Mouse (Mus musculus) stomach, embryonic 16.5 days (tissue): ENCODE measurements around the gene Hist2h2aa2. TPM values are rescaled to one million over a fixed set of nuclear protein-coding genes. Genes with fewer than 3 reads are reported as not detected.
"Not testable (repeated sequence)": the region's sequence is repeated elsewhere in the genome, so short reads cannot be mapped to it uniquely, and the experiment has no call there.

Experiments used
- ATAC-seq: fragments of 200-750 bp; cut with Nextera tagmentation; 2 replicates; pipeline ENCODE4 v1.8.0; 2017; ENCODE audit warnings: moderate number of reproducible peaks, moderate TSS enrichment; ENCODE audit not compliant: insufficient read depth, low FRiP score
- H3K27ac ChIP-seq: fragments of 300-500 bp; sonication (generic); 2 replicates; pipeline ENCODE4 v1.5.1; 2014; ENCODE audit warnings: low read length
- H3K27me3 ChIP-seq: fragments of 300-500 bp; sonication (generic); 2 replicates; pipeline ENCODE4 v1.6.1; 2014; ENCODE audit warnings: low read length, control low read depth, mixed read lengths; ENCODE audit not compliant: control insufficient read depth, insufficient read depth
- H3K36me3 ChIP-seq: fragments of 300-500 bp; sonication (generic); 2 replicates; pipeline ENCODE4 v1.6.1; 2014; ENCODE audit warnings: low read length; ENCODE audit not compliant: control insufficient read depth, insufficient read depth
- H3K4me1 ChIP-seq: fragments of 300-500 bp; sonication (generic); 2 replicates; pipeline ENCODE4 v1.6.1; 2014; ENCODE audit warnings: low read length, control low read depth, mixed read lengths; ENCODE audit not compliant: control insufficient read depth, insufficient read depth
- H3K4me2 ChIP-seq: fragments of 300-500 bp; sonication (generic); 2 replicates; pipeline ENCODE4 v1.6.1; 2014; ENCODE audit warnings: low read depth, low read length, mixed read lengths
- H3K4me3 ChIP-seq: fragments of 300-500 bp; sonication (generic); replicated peaks from 2 replicates; pipeline ENCODE4 v1.5.1; 2014; ENCODE audit warnings: mild to moderate bottlenecking, low read length
- H3K9ac ChIP-seq: fragments of 300-500 bp; sonication (generic); 2 replicates; pipeline ENCODE4 v1.6.1; 2014; ENCODE audit warnings: low read length
- H3K9me3 ChIP-seq: fragments of 300-500 bp; sonication (generic); replicated peaks from 2 replicates; pipeline ENCODE4 v1.6.1; 2016; ENCODE audit warnings: low read length, control low read depth; ENCODE audit not compliant: control insufficient read depth
- WGBS: fragments of 180-500 bp; shearing (Covaris S2); extraction: QIAGEN DNeasy Blood & Tissue Kit; methylation state at CpG from one replicate; pipeline ENCODE4 v1.1.7; 2014; 5-methylcytosine and 5-hydroxymethylcytosine counted together
- polyA plus RNA-seq: library from polyadenylated mRNA; unstranded; fragments of >200 nt; fragmentation: Nextera tagmentation; extraction: Ambion mirVana; gene quantifications from 2 replicates; pipeline ENCODE4 v1.2.1, GENCODE M21; 2015

The Hist2h2aa2 gene
- polyA plus RNA-seq, 1 experiment from 2014 or later: 49.4 TPM

GRCm38 (mm10) chr3:96240799-96241197, 722 bp upstream of the Hist2h2aa2 start:
- no peaks in the 10 kb centered on the region for H3K9me3 ChIP-seq
- no peak for ATAC-seq
- H3K4me3 ChIP-seq: no peak overlapping the region
- peak overlapping the region; percentile 52 for H3K4me2 ChIP-seq
- 76% methylated on average over 9 of the region's 9 CpGs for WGBS
- H3K36me3 ChIP-seq: no peaks in the 10 kb centered on the region
- no peaks in the 10 kb centered on the region for H3K27me3 ChIP-seq
- peaks cover 26% of the 10 kb centered on the region for H3K4me1 ChIP-seq
- H3K9ac ChIP-seq: peak overlapping the region; percentile 60
- H3K27ac ChIP-seq: peak overlapping the region; percentile 82

- ATAC-seq: peak; percentile 93
- peak within 1 kb of the TSS; percentile 71 for H3K4me2 ChIP-seq
- not testable (repeated sequence) for H3K9me3 ChIP-seq, H3K27me3 ChIP-seq, H3K36me3 ChIP-seq
- peak within 1 kb of the TSS; percentile 58 for H3K4me3 ChIP-seq
- WGBS: 0% methylated on average over 10 of the region's 68 CpGs
- peaks cover 21% of the 10 kb centered on the region for H3K4me1 ChIP-seq
- H3K27ac ChIP-seq: peak within 1 kb of the TSS; percentile 79
- peak within 1 kb of the TSS; percentile 77 for H3K9ac ChIP-seq
These were observed 902 bp downstream of the Hist2h2aa2 start, which contains the start of gene Hist2h3c2 for GRCm38 (mm10) chr3:96238954-96239793. Gene Hist2h3c2, minus strand, starts transcription at chr3:96239127.

- WGBS: under 1% methylated on average over 12 of the region's 12 CpGs
- H3K4me1 ChIP-seq: peaks cover 19% of the 10 kb centered on the region
- peak overlapping the region; percentile 58 for H3K4me3 ChIP-seq
- no peak for ATAC-seq
- H3K27me3 ChIP-seq: no peaks in the 10 kb centered on the region
- H3K4me2 ChIP-seq: peak overlapping the region; percentile 71
- peak overlapping the region; percentile 77 for H3K9ac ChIP-seq
- no peaks in the 10 kb centered on the region for H3K36me3 ChIP-seq
- peak overlapping the region; percentile 79 for H3K27ac ChIP-seq
- no peaks in the 10 kb centered on the region for H3K9me3 ChIP-seq
These were observed 2.1 kb downstream of the Hist2h2aa2 start for GRCm38 (mm10) chr3:96237904-96238511.

- no peaks in the 10 kb centered on the region for H3K9me3 ChIP-seq
- H3K4me1 ChIP-seq: peaks cover 19% of the 10 kb centered on the region
- H3K9ac ChIP-seq: peak overlapping the region; percentile 77
- H3K27me3 ChIP-seq: no peaks in the 10 kb centered on the region
- peak overlapping the region; percentile 71 for H3K4me2 ChIP-seq
- peak overlapping the region; percentile 79 for H3K27ac ChIP-seq
- ATAC-seq: no peak
- 15% methylated on average over 7 of the region's 7 CpGs for WGBS
- no peaks in the 10 kb centered on the region for H3K36me3 ChIP-seq
- H3K4me3 ChIP-seq: peak overlapping the region; percentile 58
These were observed 2.7 kb downstream of the Hist2h2aa2 start for GRCm38 (mm10) chr3:96237335-96237903.

GRCm38 (mm10) chr3:96236834-96237334, 3.2 kb downstream of the Hist2h2aa2 start:
- ATAC-seq: no peak
- H3K36me3 ChIP-seq: no peaks in the 10 kb centered on the region
- H3K4me3 ChIP-seq: peak overlapping the region; percentile 58
- H3K27me3 ChIP-seq: no peaks in the 10 kb centered on the region
- peak overlapping the region; percentile 77 for H3K9ac ChIP-seq
- H3K27ac ChIP-seq: 0 out of 2 replicates have a peak overlapping the region, but pooled peaks have one; percentile 31
- H3K4me2 ChIP-seq: peak overlapping the region; percentile 71
- peaks cover 19% of the 10 kb centered on the region for H3K4me1 ChIP-seq
- WGBS: 75% methylated on average over 4 of the region's 4 CpGs
- no peaks in the 10 kb centered on the region for H3K9me3 ChIP-seq

- Histone ChIP-seq H3K4me2 (no peak overlapping the region), H3K27me3 (no peaks in the 10 kb centered on the region), H3K36me3 (no peaks in the 10 kb centered on the region), H3K4me1 (peaks cover 18% of the 10 kb centered on the region), H3K9ac (no peak overlapping the region), H3K27ac (no peak overlapping the region), H3K4me3 (no peak overlapping the region), H3K9me3 (no peaks in the 10 kb centered on the region)
- 48% methylated on average over 3 of the region's 3 CpGs for WGBS
- ATAC-seq: no peak
These were observed 4.2 kb downstream of the Hist2h2aa2 start for GRCm38 (mm10) chr3:96235836-96236235.

- H3K4me1 ChIP-seq: peaks cover 15% of the 10 kb centered on the region
- no peak overlapping the region for H3K4me3 ChIP-seq
- WGBS: 91% methylated on average over 2 of the region's 2 CpGs
- no peaks in the 10 kb centered on the region for H3K36me3 ChIP-seq
- no peaks in the 10 kb centered on the region for H3K9me3 ChIP-seq
- ATAC-seq: no peak
- H3K9ac ChIP-seq: no peak overlapping the region
- H3K27me3 ChIP-seq: no peaks in the 10 kb centered on the region
- no peak overlapping the region for H3K27ac ChIP-seq
- no peak overlapping the region for H3K4me2 ChIP-seq
These were observed 5.2 kb downstream of the Hist2h2aa2 start for GRCm38 (mm10) chr3:96234914-96235313.

- no peak for ATAC-seq
- Histone ChIP-seq H3K36me3 (no peaks in the 10 kb centered on the region), H3K9me3 (no peaks in the 10 kb centered on the region), H3K27me3 (no peaks in the 10 kb centered on the region), H3K4me1 (peaks cover under 1% of the 10 kb centered on the region), H3K27ac (no peak overlapping the region), H3K4me2 (no peak overlapping the region), H3K9ac (no peak overlapping the region), H3K4me3 (no peak overlapping the region)
- WGBS: 59% methylated on average over 2 of the region's 2 CpGs
These were observed 8.3 kb downstream of the Hist2h2aa2 start for GRCm38 (mm10) chr3:96231758-96232120.
